Mouse (Mus musculus) megakaryocyte, embryonic 14.5 days (primary cell): Measurements from ENCODE around the gene Serpinb9.

Experiments used
- FLI1 ChIP-seq: IDR thresholded peaks from 2 replicates; pipeline ENCODE4 v1.6.1; 2012; ENCODE audit warnings: low read length, inconsistent platforms, mixed read lengths
- GATA1 ChIP-seq: IDR thresholded peaks from 3 replicates; pipeline ENCODE4 v1.6.1; 2012; ENCODE audit warnings: mixed read lengths, low read length, inconsistent platforms, borderline replicate concordance

DNA sequence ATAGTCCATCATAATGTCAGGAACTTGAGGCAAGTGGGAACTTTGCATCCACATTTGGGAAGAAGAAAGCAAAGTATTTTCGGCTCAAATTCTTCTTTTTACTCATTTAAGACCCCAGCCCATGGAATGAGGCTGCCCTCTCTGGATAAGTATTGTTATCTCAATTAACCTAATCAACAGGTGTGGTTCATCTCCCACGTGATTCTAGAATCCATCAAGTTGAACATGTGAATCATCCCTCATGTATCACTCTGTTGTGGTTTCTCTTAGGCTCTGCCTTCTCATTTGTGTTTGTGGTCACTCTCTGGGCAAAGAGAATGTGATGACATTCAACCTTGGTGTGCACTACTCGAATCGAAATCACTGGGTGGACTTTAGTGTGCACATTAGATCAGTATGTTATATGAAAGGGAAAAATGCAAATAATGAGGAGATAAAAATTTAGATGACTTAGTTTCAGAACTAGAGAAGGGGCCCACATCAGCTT, 20.5 kb upstream of the Serpinb9 start:
- no peak for TF ChIP-seq FLI1
- TF ChIP-seq GATA1 = no peak
